Mouse (Mus musculus): Measurements from ENCODE around the gene Samm50.

GRCm38 (mm10) chr15:84218783-84219271 lies 26.8 kb downstream of the Samm50 start:
- TF ChIP-seq POLR2A (IDR thresholded peaks at IDR 0.05; ENCODE audit: insufficient read depth, low read length) (no peak), CTCF (IDR thresholded peaks at IDR 0.05; ENCODE audit: low read depth, low read length) (no peak)

All from ES-Bruce4 (cell line).